Mouse (Mus musculus): Measurements from ENCODE around the gene Flt1.

- TF ChIP-seq CTCF (IDR thresholded peaks at IDR 0.05; ENCODE audit: extremely low read depth, insufficient read length, insufficient replicate concordance, low read depth, low read length): no peak
- TF ChIP-seq POLR2A (IDR thresholded peaks at IDR 0.05; ENCODE audit: low read depth, low read length): no peak
These were observed 44.1 kb upstream of the Flt1 start for GRCm38 (mm10) chr5:147769918-147770317.
